ENCODE assay signal across 7 mouse cellular contexts in genomic region chr9:13716316-13717099, GRCm38 (mm10). TPM values are rescaled to one million over a fixed set of nuclear protein-coding genes. Genes with fewer than 3 reads are reported as not detected.
A peak's percentile ranks its signal among the peaks of the same experiment; 100 is the strongest.
DNase-seq lines count a peak whose midpoint lies in the region; ATAC-seq lines count a peak whose summit lies in the region.

No protein-coding gene starts in this region.

- H3K9ac ChIP-seq in intestine, embryonic 15.5 days: no peak overlapping the region
- no peak overlapping the region for H3K9ac ChIP-seq in midbrain, embryonic 11.5 days (ENCODE audit: low read length)

- intact Hi-C loops in gastrocnemius, postnatal 14 days (cut with DNase I; ENCODE audit: low total_unique reads): loop anchor here (2.0 kb wide), 1 partner anchor 486 kb away; no protein-coding TSS in a partner anchor
- intact Hi-C loops in left cerebral cortex, postnatal 14 days (cut with DNase I): loop anchor here (2.0 kb wide), 1 partner anchor 474 kb away; no protein-coding TSS in a partner anchor

- DNase-seq in adrenal gland, adult 2 months: peak; percentile 69
- peak; percentile 86 for DNase-seq in embryo, embryonic 10 days (ENCODE audit: low spot score)
- peak; percentile 71 for DNase-seq in gastrocnemius, postnatal 14 days
- peak; percentile 88 to 90 for DNase-seq in left cerebral cortex, postnatal 14 days (ENCODE audit: low spot score in 2 of 2)
- peak; percentile 96 for DNase-seq in midbrain, embryonic 11.5 days (ENCODE audit: low spot score, missing footprints)
- DNase-seq in right cerebral cortex, postnatal 4 days: peak; percentile 79

- no peaks in the 10 kb centered on the region for H3K4me1 ChIP-seq in intestine, embryonic 15.5 days (replicated peaks)
- no peaks in the 10 kb centered on the region for H3K4me1 ChIP-seq in midbrain, embryonic 11.5 days (ENCODE audit: control insufficient read depth, insufficient read depth, low read length)

- H3K27me3 ChIP-seq in intestine, embryonic 15.5 days (replicated peaks): no peaks in the 10 kb centered on the region
- H3K27me3 ChIP-seq in midbrain, embryonic 11.5 days (ENCODE audit: control insufficient read depth, insufficient read depth, low read length): no peaks in the 10 kb centered on the region

- H3K27ac ChIP-seq in intestine, embryonic 15.5 days: no peak overlapping the region
- no peak overlapping the region for H3K27ac ChIP-seq in midbrain, embryonic 11.5 days (ENCODE audit: low read depth, low read length)

- no peaks in the 10 kb centered on the region for H3K9me3 ChIP-seq in intestine, embryonic 15.5 days
- no peaks in the 10 kb centered on the region for H3K9me3 ChIP-seq in midbrain, embryonic 11.5 days (ENCODE audit: control insufficient read depth, low read length)

- no peak overlapping the region for H3K4me3 ChIP-seq in intestine, embryonic 15.5 days (replicated peaks)
- H3K4me3 ChIP-seq in midbrain, embryonic 11.5 days (ENCODE audit: low read depth, low read length): no peak overlapping the region

- H3K36me3 ChIP-seq in intestine, embryonic 15.5 days: no peaks in the 10 kb centered on the region
- no peaks in the 10 kb centered on the region for H3K36me3 ChIP-seq in midbrain, embryonic 11.5 days (ENCODE audit: control insufficient read depth, insufficient read depth, low read length)

- WGBS in intestine, embryonic 15.5 days: 22% methylated on average over 8 of the region's 8 CpGs
- 31% methylated on average over 8 of the region's 8 CpGs for WGBS in midbrain, embryonic 11.5 days

- H3K4me2 ChIP-seq in intestine, embryonic 15.5 days (replicated peaks): no peak overlapping the region; the same call in 1 of the 2 replicates
- H3K4me2 ChIP-seq in midbrain, embryonic 11.5 days: no peak overlapping the region

- ATAC-seq in intestine, embryonic 15.5 days: peak; percentile 67
- peak; percentile 79 for ATAC-seq in midbrain, embryonic 11.5 days (ENCODE audit: low FRiP score)

RNA-seq across cellular contexts. Expression of gene Mtmr2, which starts 31.7 kb away (rescaled TPM):
- total RNA-seq in adrenal gland, adult 2 months (2021): 10 to 100 TPM; 52.7 to 58.4 TPM
- polyA plus RNA-seq in adrenal gland, adult 2 months (2012; rRNA removed): 219 and 282 TPM in 2 replicates
- 10 to 100 TPM; 23.0 to 24.4 TPM for total RNA-seq in gastrocnemius, postnatal 14 days (2021)
- 68.0 and 73.8 TPM in 2 replicates for polyA plus RNA-seq in intestine, embryonic 15.5 days (2015; fragmentation: Nextera tagmentation; extraction: Ambion mirVana)
- total RNA-seq in left cerebral cortex, postnatal 14 days (2021): 10 to 100 TPM; 44.2 to 46.0 TPM
- 78.4 and 89.0 TPM in 2 replicates for polyA plus RNA-seq in midbrain, embryonic 11.5 days (2014; fragmentation: Nextera tagmentation; extraction: Ambion mirVana)
